Mouse (Mus musculus) layer of hippocampus, postnatal 36 days (tissue): ENCODE results near the gene Nkd1. TPM values are rescaled to one million over a fixed set of nuclear protein-coding genes. Genes with fewer than 3 reads are reported as not detected.

Source experiments
- DNase-seq, 2 experiments: peaks; one replicate each; pipeline ENCODE4 v3.0.0; 2022
- total RNA-seq, 2 experiments: library from RNA; stranded (reverse); gene quantifications; 2 replicates each; pipeline ENCODE4 v1.2.3; 2021

The Nkd1 gene
- total RNA-seq, 2 experiments from 2014 or later, result 10.1 to 11.9 TPM

DNA sequence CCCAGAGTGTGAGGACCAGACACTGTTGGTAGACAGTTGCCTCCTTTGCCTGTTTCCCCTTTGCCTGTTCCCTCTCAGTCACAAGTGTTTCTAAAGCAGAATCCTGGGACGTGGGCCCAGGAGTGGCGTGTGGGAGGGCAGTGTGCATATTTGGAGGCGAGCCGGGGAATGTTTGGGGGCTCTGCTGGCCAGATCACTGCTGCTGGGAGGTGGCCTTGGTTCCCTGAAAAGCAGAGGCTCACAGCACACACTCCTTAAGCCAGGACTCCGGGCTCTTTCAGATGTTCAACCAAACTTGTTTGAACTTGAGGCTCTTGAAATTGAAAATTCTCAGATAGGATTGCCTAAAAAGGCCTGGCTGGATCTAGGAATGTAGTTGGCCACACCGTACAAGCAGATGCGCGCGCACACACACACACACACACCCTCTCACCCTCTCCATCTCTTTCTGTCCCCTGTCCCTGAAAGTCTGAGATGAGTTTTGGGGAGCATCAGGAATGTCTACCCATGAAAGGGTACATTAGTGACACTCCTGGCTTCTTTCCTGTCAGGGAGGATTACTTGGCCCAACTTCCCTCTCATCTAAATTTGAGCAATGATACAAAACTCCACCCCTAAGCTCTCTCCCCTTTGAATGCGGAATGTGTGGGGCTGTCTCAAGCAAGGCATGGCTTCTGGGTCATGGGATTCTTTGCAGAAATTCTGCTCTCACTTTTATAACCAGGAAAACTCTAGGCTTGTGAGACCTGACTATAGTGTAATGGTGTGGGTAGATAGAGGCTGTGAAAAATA lies 55.4 kb downstream of the Nkd1 start:
- peak; percentile 32 to 37 for DNase-seq

DNA sequence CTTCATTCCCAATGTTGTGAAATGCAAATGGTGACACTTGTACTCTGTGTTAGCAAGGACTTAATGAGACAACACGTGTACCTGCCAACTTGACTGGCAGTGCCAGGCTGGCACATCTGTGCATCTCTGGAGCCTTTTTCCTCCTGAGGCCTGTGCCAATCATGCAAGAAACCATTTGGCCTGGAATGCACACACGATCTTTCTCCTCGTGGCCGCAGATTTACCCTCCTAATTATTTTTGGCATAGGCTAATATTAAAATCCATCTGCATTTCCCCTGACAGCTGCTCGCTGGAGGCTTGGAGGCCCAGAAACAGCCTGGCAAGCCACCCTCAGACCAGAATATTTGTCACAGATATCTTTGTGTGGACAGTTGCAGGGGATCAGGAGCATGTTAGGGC lies 56.5 kb downstream of the Nkd1 start:
- DNase-seq, result no peak

DNA sequence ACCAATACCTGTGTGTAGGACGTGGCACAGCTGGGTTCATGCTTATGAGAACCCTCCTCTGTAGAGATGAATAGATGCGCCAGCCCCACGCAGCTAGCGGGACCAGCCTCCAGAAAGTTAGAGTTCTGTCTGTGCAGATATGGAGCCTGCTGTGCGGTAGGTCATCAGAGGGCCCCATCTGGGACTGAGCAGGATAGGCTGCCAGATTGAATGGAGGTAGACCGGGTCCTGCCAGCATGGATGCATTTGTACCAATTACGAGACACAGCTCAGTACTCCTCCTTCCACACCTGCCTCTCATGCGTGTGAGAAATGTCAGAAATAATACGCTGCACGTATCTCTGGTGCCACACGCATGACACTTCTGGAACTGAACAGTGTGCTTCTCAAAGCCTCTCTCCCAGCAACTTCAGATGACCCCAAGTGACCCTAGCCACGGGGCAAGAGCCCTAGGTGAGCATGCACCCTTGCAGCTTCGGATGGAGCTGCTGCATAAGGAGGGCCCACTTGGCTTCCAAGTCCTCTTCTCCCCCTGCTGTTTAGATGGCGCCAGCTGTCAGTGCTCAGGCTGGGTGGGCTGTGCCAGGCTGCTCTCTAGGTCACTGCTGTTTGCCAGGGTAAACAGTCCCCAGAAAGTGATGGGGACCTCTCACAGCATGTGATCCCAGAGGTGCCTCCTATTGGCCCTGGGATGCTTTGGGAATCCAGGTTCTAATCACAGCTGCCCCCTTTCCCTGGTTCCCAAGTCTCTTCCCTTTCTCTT lies 57.4 kb downstream of the Nkd1 start:
- no peak for DNase-seq

DNA sequence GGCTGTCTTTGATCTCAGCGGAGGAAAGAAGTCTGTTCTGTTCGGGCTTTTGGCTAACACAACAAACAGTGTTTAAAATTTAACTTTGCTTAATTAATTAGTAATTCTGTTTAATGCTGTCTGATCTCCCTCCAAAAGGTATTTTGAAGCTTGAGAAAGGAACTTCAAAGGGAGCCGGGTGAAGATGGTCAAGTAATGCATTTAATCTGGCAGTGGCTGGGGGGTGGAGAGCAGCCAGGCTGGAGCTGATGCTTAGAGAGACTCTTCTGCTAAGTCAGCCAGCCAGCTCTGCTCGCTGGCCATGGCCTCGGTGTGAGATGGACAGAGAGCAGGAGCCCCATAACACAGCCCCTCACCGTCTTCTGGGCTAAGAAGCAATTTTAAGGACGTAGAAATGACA lies 58.1 kb downstream of the Nkd1 start:
- no peak for DNase-seq

DNA sequence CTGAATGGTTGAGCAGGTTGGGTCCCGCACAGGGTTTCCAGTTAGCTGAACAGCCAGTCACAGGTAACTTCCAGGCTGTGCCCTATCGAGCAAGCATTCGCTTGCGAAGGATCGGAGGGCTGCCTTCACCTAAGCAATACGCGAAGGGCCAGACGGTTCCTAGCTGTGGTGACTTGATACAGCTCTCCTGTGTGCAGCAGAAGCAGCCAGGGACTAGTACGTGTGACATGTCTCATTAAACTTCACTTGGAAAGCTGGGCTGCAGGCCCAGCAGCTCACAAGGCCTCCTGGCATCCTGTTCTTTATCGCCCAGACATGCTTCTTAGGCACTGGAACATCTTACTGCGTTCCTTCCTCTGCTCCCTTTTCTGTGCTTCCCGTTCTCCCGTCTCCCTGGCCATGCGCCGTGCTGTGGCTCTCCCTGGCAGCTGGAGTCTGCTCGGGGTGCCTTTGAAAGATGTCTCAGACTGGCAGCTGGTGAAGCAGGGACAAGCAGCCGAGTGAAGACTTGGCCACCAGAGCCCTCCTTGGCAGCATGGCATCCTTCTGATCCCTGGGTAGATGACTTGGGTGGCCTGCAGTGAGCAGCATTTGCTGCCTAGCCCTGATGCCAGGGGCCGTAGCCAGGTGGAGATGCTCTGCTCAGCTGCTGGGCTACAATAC lies 58.6 kb downstream of the Nkd1 start:
- no peak for DNase-seq

DNA sequence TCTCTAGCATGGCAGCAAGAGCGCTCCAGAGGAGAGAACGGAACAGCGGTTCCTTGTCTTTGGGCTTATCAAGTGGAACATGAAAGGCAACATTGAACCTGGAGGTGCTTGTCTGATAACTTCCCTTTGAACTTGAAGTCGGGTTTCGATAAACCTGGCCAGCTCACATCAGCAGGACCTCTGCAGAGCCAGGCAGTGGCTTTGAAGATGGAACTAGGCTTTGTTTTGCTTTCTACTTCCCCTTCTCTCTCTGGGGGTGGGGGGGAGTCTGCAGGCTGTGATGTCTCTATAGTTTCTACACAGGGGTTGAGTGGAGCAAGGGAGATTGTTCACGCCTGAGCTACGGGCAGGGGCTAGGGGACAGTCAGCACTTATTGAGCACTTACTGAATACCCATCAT lies 59.6 kb downstream of the Nkd1 start:
- DNase-seq, result no peak

DNA sequence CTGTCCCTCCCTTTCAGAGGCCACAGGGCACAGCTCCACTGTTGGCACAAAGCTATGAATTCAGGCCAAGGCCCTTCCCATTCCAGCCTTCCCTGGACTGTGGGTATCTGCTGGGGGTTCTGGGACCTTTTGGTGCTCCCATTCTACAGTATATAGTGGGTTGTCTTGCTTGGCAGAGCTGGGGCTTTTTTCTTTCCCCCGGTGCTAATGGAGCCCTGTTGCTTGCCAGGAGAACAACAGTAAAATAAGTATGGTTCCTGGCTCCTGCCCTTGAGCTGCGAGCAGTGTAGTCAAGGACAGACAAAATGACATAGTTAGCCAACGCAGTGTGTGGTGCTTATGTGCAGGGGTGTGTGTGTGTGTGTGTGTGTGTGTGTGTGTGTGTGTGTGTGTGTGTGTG lies 62.7 kb downstream of the Nkd1 start:
- no peak for DNase-seq

DNA sequence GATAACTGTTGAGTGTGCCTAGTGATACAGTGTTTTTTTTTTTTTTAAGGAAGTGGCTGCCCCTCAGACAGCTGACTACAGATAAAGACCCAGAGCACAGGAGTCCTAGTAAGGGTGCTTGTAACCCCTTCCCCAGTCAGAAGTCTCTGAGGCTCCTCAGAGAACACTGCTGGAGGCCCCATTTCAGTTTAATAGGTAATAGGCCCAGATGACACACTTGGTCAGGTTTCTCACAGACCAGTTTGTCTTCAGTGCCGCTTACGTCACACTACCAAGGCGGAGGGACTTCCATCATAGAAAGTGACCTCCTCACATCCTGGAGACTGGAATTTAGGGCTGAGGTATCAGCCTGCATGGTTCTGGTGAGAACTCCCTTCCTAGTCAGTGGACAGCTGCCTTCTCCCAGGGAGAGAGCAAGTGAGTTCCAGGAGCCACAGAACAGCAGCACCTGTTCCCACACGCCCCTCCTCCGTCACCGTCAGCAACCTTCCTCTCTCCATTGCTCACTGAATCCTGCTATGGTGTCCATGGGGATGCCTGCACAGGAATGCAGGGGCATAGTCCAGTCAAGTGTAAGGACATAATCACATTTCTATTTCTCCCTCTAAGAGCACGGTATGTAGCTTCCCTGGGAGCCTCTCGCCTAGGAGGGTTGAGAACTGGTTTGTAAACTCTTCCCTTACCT lies 67.2 kb downstream of the Nkd1 start:
- DNase-seq, result no peak

DNA sequence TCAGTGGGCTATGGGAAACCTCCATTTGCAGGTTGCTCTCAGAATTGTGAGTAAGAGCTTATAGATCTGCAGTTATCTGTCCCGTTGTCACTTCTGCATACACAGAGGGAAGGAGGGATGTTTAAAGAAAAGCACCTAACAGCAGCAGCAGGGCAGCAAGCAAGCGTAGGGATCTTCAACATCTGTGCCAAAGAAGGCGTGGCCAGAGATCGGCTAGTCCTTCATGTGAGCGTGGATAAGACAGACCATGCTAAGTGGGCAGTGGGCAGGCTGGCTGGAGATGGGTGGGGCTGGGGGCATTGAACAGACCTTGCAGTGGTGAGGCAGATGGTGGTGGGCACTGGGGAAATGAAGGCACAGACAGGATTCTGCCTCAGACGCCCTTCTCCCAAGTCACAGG lies 69.1 kb downstream of the Nkd1 start:
- DNase-seq, result no peak

DNA sequence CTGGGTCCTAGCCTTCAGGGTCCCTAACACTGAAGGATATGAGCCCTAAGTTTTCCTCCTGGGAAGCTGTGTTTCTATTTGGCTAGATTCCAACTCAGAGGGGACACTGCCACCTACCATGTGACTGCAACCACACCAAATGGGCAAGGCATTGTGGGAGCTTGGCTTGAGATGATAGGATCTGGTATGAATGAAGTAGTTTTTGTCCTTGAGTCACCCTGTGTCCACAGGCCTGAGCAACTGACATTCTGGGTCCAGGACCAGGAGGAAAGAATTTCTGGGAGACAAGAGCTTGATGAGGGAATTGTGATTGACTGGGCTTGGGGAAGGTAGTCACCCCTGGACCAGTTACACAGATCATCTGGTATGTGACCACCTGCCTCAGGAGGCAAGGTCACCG lies 72.8 kb downstream of the Nkd1 start:
- DNase-seq, result no peak

DNA sequence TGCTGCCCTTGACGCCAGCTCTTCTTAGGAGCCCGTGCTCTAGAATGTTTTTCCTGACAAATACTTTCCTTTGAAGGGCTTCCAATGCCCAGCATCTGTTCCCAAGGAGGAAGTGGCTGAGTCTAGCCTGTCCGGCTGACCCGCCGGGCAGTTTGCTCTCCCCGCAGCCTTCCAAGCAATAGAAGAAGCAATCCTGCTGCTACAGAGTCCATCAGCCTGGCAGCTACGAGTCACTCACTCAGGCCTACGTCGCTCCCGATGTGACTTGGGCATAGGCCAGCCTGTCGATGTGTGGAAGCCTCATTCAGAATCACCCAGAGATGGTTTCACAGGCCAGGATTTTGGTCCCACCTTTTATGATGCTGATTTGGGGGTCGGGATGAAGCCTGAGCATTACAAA lies 74.9 kb downstream of the Nkd1 start:
- no peak for DNase-seq

DNA sequence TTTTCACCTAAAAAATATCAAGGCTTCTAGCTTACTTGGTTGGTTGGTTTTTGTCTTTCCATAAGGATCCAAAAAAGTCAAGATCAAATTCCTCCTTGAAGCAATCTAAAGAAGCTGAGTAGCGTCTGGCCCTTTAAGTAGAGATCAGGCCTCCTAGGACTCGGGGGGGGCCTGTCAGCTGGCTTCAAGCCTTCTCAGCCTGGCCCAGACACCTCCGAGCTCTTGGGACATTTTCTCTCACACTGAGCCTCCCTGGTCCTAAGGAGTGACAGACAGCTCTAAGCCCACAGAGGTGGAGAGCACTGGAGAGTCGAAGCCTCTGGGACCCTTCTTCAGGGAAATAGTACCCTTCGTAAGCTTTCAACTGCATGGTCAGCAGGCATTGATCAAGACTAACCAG lies 77.4 kb downstream of the Nkd1 start:
- no peak for DNase-seq

DNA sequence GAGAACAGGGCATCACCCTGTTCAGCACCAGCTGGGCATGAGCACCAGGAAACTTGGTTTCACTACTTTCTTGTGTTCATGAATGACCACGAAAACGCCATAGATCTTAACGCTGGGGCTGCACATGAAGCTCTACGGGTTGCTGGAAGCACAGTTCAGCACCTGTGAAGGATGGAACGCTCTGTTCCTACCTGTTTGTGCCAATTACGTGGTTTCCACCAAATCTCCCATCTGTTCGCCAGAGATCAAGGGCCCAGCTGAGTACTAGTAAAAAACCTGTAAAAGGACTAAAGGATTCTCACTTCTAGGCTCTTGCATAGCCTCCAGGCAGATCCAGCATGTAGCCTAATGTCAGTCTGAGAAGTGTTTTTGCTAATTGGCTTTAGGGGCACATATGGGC lies 78.3 kb downstream of the Nkd1 start:
- DNase-seq, result no peak

DNA sequence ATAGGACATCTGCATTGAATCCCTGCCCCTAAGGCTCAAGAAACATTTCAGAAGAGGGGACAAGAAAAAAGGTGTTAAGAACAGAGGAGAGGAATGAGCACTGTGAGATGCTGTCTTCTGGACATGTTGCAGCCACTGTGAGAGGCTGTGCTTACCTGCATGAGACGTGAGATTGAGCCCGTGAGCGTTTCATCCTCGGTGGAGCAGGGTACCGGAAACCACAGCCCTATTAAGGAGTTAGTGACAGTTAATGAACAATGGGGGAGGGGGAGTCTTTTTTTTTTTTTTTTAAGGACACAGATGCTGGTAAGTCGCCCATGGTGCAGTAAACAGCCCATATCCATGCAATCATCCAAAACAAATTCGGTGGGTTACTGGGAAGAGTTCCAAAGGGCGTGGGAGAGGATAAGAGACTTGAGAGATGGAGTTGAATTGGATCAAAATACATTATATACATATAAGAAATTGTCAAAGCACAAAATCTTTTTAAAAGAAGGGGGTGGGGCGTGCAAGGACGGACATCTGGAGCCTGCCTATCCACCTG lies 82.4 kb downstream of the Nkd1 start:
- no peak for DNase-seq

DNA sequence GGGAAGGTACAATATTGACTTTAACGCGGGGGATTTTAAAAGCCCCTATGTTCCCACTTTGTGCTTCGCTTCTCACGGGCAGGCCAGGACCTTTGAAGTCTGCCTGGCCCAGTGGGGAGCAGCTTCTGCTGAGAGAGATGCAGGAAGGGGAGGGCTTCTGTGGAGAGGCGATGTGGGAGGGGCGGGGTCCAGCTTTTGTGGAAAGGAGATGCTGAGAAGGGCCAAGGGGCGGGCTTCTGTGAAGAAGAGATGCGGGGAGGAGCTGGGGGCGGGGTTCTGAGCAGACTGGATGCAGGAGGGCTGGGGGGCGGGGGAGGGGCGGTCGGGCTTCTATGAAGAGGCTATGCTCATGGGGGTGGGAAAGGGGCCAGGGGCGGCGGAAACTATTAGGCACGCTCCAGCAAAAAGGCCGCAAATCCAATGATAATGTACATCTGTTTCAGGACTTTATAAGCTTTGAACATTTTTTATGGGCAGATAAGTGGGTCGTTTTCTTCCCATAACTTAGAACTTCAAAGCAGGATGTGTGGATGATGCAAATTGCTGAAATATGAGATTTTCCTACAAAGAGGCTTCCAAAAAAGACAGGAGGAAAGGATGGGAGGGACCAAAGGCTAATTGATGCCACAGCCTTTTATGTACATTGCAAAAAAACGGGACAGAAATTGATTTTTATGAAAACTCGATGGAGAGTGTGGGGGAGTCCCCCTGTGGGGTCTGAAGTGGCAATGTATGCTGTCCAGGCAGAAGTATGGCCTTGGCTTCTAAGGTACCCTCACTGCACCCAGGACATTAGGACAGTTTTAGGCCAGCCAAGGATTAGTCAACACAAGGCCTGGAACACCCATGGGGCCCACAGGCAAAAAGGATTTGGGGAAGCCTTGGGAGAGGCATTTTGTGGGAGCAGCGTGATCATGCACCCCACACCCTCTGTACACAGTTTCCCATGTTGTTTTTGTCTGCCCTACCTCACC lies 83.2 kb downstream of the Nkd1 start:
- DNase-seq, result no peak

DNA sequence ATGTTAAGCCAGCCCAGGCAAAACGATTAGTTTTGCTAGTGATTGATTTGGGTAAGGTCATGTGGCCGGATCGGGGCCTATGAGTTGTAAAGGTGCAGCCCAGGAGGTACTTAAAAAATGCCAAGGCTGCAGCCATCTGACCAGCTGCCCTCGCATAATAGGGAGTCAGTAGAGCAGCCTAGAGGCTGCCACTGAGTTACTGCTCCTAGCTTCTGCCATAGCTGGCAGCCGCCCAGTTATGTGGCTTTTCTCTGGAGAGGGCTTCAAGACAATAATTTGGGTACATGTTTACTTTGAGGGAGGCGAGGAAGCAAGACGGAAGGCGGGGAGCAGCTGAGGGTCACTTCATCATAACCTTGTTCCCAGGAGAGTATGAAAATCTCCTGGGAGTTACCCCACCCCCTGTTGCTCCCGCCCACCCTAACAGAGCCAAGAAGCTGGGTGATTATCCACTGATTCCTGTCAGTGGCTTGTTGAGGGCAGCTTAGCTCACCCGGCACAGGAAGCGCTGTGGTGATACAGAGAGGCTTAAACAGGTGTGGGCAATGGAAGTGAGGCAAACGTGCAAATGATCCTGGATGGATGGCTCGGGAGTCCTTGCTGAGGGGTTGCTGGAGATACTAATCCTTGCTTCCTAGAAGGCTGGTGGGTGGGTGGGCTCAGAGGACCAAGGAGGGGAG lies 84.3 kb downstream of the Nkd1 start:
- no peak for DNase-seq

DNA sequence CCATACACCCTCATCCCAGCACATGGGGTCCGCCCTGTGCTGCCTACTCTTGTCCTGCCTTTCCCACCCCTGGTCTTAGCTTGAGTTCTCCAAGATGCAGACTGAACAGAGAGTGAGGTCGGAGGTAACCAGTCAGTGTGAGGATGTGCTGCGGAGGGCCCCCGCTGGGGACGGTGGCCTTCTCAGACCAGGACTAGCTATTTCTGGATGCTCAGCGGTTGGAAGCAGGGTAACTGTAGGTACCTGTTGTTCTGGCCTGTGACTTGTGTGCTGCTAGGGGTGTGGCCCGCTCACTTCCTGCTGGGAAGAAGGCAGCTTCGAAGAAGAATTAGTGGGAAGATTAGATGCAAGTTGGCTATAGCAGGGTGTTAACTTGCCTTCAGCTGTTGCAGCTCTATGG lies 87.9 kb downstream of the Nkd1 start:
- no peak for DNase-seq

DNA sequence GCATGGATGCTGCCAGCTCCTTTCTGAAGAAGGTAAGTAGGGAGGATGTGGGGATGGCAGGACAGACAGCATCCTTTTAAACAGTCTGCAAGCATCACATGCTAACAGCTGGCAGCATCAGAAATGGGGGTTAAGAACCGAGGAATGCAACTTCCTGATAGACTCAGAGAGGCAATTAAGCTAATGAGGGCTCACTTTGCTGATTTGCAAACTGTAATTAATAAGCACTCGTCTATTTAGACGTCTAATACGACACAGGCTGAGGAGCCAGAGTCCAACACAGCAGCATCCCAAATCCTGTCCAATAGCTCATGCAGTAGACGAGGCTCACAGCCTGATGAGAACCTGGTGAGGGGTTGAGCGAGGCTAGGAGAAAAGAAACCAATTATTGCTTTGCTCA lies 89.1 kb downstream of the Nkd1 start:
- no peak for DNase-seq

DNA sequence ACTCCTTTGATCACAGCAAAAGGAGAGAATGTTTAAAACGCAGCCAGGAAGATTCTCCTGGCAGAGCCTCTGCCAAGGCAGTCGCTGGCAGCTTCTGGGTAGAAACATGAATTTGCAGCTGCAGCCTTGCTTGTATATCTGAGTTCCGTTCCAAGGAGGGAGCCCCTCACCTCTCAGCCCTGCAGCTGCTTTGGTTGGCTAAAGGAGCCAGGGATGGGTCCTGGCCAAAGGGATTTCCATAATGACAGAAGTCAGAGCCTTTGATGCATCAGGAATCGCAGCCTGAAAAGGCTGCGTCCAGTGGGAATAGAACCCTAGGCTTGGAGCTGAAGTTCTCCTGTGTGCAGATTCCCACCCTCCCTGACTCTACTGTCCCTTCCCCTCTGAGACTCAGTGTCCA lies 93.8 kb downstream of the Nkd1 start:
- no peak for DNase-seq

DNA sequence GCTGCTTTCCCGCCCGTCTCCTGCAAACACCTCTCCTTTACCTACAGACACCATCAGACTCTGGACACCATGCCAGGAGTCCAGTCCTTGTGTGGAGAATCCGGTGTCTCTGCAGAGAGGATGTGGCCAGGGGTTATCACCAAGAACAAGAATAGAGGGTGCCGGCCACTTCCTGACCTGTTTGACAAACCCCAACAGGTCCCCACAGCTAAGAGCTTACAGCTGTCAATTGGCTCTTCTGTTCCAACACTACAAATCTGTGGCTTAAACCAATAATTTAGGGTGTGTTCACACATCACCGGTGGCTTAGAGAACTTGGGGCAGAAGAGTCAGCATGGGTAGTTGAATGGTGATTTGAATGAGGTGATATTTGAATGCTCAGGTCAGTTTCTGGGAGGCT lies 97.5 kb downstream of the Nkd1 start:
- DNase-seq, result no peak

DNA sequence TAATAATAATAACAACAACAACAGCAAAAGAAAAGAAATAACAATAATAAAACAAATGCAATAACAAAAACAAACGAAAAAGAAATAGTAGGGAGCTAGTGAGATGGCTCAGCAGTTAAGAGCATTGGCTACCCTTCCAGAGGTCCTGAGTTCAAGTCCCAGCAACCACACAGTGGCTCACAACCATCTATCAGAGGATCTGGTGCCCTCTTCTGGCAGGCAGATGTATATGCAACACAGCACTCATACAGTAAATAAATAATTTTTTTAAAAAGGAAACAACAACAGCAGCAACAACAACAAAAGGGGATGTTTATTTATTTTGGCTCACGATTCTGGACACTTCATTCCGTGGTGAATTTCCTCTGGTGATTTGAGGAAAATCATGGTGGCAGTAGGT lies 98.4 kb downstream of the Nkd1 start:
- DNase-seq, result no peak
